Mouse (Mus musculus) Patski (cell line): ENCODE results near the gene Nrxn3. TPM values are rescaled to one million over a fixed set of nuclear protein-coding genes. Genes with fewer than 3 reads are reported as not detected.

Experiments
- ATAC-seq: fragments of 100-300 bp; one replicate; pipeline ENCODE4 v1.8.0; 2021
- CTCF ChIA-PET: fragments of 350-600 bp; sonication (Branson Sonifier 250); formaldehyde crosslinking; loops from one replicate; lab custom pipeline; 2022; ENCODE audit warnings: inconsistent platforms; lab: Charles Lee
- POLR2A ChIA-PET: fragments of 350-600 bp; sonication (Branson Sonifier 250); formaldehyde crosslinking; loops from one replicate; lab custom pipeline; 2022; ENCODE audit warnings: antibody characterized with exemption, inconsistent platforms; lab: Charles Lee
- DNase-seq: peaks from one replicate; pipeline ENCODE4 v3.0.0-alpha.2; 2011; ENCODE audit warnings: low read depth, low spot score
- H3K27me3 ChIP-seq: fragments of 371-371 bp; one replicate; pipeline ENCODE4 v1.5.1; 2021
- CTCF ChIP-seq: fragments of 100-300 bp; IDR thresholded peaks from one replicate; pipeline ENCODE4 v1.5.1; 2021
- in situ Hi-C: fragments of 300-500 bp; cut with MboI; formaldehyde crosslinking; loops from 3 replicates; pipeline ENCODE4 v1.11.1; 2018; ENCODE audit warnings: low pct_unique_long_range_greater_than_20kb, mixed read lengths
- polyA plus RNA-seq: library from polyadenylated mRNA; unstranded; gene quantifications from one replicate; pipeline ENCODE4 v1.2.3, GENCODE M21; 2021

The Nrxn3 gene
- polyA plus RNA-seq, 1 experiment from 2014 or later, result not detected

- CTCF ChIA-PET, result no interaction called here
- TF ChIP-seq CTCF, result no peak
- DNase-seq (no peak), ATAC-seq (no peak)
- no peaks in the 10 kb centered on the region for H3K27me3 ChIP-seq
- POLR2A ChIA-PET, result no interaction called here
- in situ Hi-C loops, result no loop called here
Measured at GRCm38 (mm10) chr12:89986219-89986618, 1263.5 kb downstream of the Nrxn3 start.

- in situ Hi-C loops, result no loop called here
- CTCF ChIA-PET, result no interaction called here
- no peak for TF ChIP-seq CTCF
- POLR2A ChIA-PET, result no interaction called here
- DNase-seq (no peak), ATAC-seq (no peak)
- H3K27me3 ChIP-seq, result no peaks in the 10 kb centered on the region
Measured at GRCm38 (mm10) chr12:89993273-89993672, 1270.6 kb downstream of the Nrxn3 start.

DNA sequence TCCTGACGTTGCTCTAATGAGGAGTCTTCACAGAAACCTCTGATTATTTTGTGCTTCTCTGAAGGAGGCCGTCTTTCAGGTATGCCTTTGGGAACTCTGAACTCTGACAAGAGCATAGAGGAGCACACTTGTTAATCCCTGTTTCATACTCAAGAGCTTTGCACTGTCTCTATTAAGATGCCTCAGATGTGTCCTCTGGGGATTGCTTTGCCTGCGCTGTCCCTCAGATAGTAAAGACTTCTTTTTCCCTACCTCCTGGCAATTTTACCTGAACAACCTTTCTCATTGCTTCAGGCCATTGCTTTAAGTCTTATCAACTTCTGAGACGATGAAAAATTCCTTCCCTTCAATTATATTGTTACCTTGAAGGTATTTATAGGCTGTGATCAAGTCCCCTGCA lies 1272.7 kb downstream of the Nrxn3 start:
- no peak for DNase-seq
- in situ Hi-C loops, result no loop called here
- CTCF ChIA-PET, result no interaction called here
- POLR2A ChIA-PET, result no interaction called here
- no peaks in the 10 kb centered on the region for H3K27me3 ChIP-seq
- no peak for ATAC-seq
- no peak for TF ChIP-seq CTCF

- ATAC-seq (no peak), DNase-seq (no peak)
- H3K27me3 ChIP-seq, result no peaks in the 10 kb centered on the region
- TF ChIP-seq CTCF, result no peak
- CTCF ChIA-PET, result no interaction called here
- in situ Hi-C loops, result no loop called here
- POLR2A ChIA-PET, result no interaction called here
Measured at GRCm38 (mm10) chr12:90010280-90010679, 1287.6 kb downstream of the Nrxn3 start.

DNA sequence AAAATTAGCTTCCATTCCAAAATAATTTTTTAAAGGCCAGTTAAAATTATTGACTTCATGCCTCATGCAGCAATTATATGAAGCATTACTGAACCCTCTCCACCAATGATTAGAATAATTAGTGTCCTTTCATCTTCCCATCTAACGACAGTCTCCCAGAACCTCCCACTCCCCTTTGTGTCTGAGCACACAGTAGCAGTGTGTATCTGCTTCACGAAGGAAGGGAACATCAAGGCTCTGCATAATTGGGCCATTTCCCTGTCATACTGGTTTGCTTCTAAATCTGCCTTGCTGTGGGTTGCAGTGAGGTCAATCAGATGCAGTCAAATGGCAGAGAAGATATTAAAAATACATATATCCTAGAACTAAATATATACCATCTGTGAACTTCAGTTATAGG lies 1291.3 kb downstream of the Nrxn3 start:
- CTCF ChIA-PET, result no interaction called here
- no peak for ATAC-seq
- DNase-seq, result no peak
- TF ChIP-seq CTCF, result no peak
- in situ Hi-C loops, result no loop called here
- POLR2A ChIA-PET, result no interaction called here
- no peaks in the 10 kb centered on the region for H3K27me3 ChIP-seq

DNA sequence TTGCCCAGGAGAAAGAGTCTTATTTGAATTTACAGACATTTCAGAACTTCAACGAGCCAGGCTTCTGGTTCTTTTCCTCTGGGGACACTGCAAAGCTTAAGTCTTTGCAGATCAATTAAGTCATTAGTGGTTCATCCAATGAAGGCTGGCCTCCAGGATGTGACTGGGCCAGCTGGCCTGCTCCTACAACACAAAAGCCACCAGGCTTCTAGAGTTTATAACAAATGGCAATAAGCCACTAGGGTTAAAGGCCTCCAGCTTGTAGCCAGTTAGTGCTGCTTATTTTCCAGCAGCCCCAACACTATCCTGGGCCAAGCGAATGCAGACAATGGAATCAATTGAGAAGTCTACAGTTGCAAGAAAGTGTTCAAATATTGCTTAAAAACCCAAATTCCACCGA lies 1304.3 kb downstream of the Nrxn3 start:
- ChIA-PET POLR2A (no interaction called here), CTCF (no interaction called here)
- in situ Hi-C loops, result no loop called here
- DNase-seq, result no peak
- no peak for ATAC-seq
- TF ChIP-seq CTCF, result no peak
- H3K27me3 ChIP-seq, result no peaks in the 10 kb centered on the region

- ATAC-seq, result no peak
- CTCF ChIA-PET, result no interaction called here
- no peaks in the 10 kb centered on the region for H3K27me3 ChIP-seq
- DNase-seq, result no peak
- POLR2A ChIA-PET, result no interaction called here
- in situ Hi-C loops, result no loop called here
- no peak for TF ChIP-seq CTCF
Measured at GRCm38 (mm10) chr12:90041038-90041437, 1318.4 kb downstream of the Nrxn3 start.

DNA sequence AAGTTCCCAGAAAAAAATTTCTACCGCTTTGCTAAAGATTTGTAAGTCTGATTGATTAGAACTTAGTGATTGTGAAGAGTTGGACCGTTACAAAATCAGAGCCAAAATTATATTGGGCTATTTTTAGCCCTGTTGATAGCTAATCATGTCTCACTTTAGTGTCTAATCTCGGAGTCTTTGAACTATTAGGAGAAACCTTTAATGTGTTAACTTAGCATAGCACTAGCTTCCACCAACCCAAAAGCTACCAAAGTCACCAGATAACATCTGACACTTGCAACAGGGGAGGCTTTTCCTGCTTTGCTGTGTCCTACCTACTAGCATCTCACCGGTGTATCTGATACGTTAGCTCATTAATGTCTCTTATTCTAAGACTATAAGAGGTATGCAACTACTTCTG lies 1333.6 kb downstream of the Nrxn3 start:
- DNase-seq (no peak), ATAC-seq (no peak)
- CTCF ChIA-PET, result no interaction called here
- no peaks in the 10 kb centered on the region for H3K27me3 ChIP-seq
- POLR2A ChIA-PET, result no interaction called here
- in situ Hi-C loops, result no loop called here
- TF ChIP-seq CTCF, result no peak

- DNase-seq, result no peak
- POLR2A ChIA-PET, result no interaction called here
- no peaks in the 10 kb centered on the region for H3K27me3 ChIP-seq
- CTCF ChIA-PET, result no interaction called here
- ATAC-seq, result no peak
- in situ Hi-C loops, result no loop called here
- TF ChIP-seq CTCF, result no peak
Measured at GRCm38 (mm10) chr12:90059786-90060185, 1337.1 kb downstream of the Nrxn3 start.

DNA sequence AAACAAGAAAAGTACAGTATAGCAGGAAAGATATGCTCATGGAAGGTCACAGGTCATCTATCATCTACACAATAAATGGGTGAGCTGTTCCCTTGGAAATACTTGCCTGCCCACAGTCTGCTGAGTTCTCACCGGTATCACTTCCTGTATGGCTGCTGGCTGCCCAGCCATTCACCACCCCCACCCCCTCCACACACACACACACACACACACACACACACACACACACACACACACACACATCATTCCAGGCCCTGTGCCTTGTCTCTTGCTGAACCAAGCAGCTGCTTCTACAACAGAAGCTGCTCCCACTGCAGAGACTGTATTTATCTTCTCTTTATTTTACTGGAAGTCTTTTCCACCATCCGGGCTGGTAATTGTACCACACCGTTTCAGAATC lies 1338.6 kb downstream of the Nrxn3 start:
- DNase-seq (no peak), ATAC-seq (no peak)
- in situ Hi-C loops, result no loop called here
- ChIA-PET POLR2A (no interaction called here), CTCF (no interaction called here)
- no peaks in the 10 kb centered on the region for H3K27me3 ChIP-seq
- TF ChIP-seq CTCF, result no peak

GRCm38 (mm10) chr12:90062219-90062618 lies 1339.5 kb downstream of the Nrxn3 start:
- DNase-seq (no peak), ATAC-seq (no peak)
- CTCF ChIA-PET, result no interaction called here
- POLR2A ChIA-PET, result no interaction called here
- no peaks in the 10 kb centered on the region for H3K27me3 ChIP-seq
- in situ Hi-C loops, result no loop called here
- no peak for TF ChIP-seq CTCF

- TF ChIP-seq CTCF, result no peak
- in situ Hi-C loops, result no loop called here
- DNase-seq (no peak), ATAC-seq (no peak)
- ChIA-PET POLR2A (no interaction called here), CTCF (no interaction called here)
- H3K27me3 ChIP-seq, result no peaks in the 10 kb centered on the region
Measured at GRCm38 (mm10) chr12:90063443-90063842, 1340.8 kb downstream of the Nrxn3 start.
